In genomic region chr2:129677664-129678063, GRCm38 (mm10) we compare ENCODE assay signal across 18 mouse cellular contexts. TPM values are rescaled to one million over a fixed set of nuclear protein-coding genes. Genes with fewer than 3 reads are reported as not detected.
DNase-seq lines count a peak whose midpoint lies in the region; ATAC-seq and TF ChIP-seq lines count a peak whose summit lies in the region.
"Had no signal": no experiment of that assay in that cellular context is flagged by ENCODE, and none has a peak within 500 bp of the region (broad histone marks: within the 10 kb centered on the region; RNA-seq: fewer than 3 reads in every experiment).

No protein-coding gene starts in this region.

- DNase-seq in hindbrain, embryonic 11.5 days (ENCODE audit: low spot score): peak; percentile 12
- peak; percentile 66 for DNase-seq in testis, postnatal 14 days (ENCODE audit: low spot score)
- no peak for DNase-seq in testis, postnatal 10 days (ENCODE audit: low spot score)
- peak; percentile 42 for DNase-seq in hindbrain, postnatal 0 days (ENCODE audit: low spot score)
- DNase-seq in cerebellum, adult 8-10 months: no peak
- no peak for DNase-seq in urinary bladder, postnatal 25 days (ENCODE audit: low spot score)
- no peak for DNase-seq in thymus, postnatal 10 days (ENCODE audit: low spot score in 2 of 2)
- DNase-seq: cerebellum, adult 18-20 months; heart, postnatal 14 days; kidney, adult 11 months; layer of hippocampus, adult 9-11 months; liver, embryonic 13.5 days; lung, postnatal 14 days had no signal

- no peaks in the 10 kb centered on the region for H3K9me3 ChIP-seq in hindbrain, embryonic 11.5 days (ENCODE audit: control insufficient read depth, low read length)
- no peaks in the 10 kb centered on the region for H3K9me3 ChIP-seq in hindbrain, embryonic 13.5 days
- no peaks in the 10 kb centered on the region for H3K9me3 ChIP-seq in hindbrain, postnatal 0 days (ENCODE audit: low read length)
- H3K9me3 ChIP-seq: embryonic facial prominence, embryonic 12.5 days; liver, embryonic 13.5 days had no signal

- no peaks in the 10 kb centered on the region; the same call in 1 of the 2 replicates for H3K27me3 ChIP-seq in hindbrain, embryonic 11.5 days (ENCODE audit: control insufficient read depth, insufficient read depth, low read length)
- H3K27me3 ChIP-seq in hindbrain, embryonic 13.5 days: peaks cover 7% of the 10 kb centered on the region
- H3K27me3 ChIP-seq in hindbrain, postnatal 0 days (ENCODE audit: insufficient read depth, low read length): no peaks in the 10 kb centered on the region
- H3K27me3 ChIP-seq: embryonic facial prominence, embryonic 12.5 days; liver, embryonic 13.5 days had no signal

- no peak overlapping the region for H3K27ac ChIP-seq in hindbrain, embryonic 11.5 days (ENCODE audit: low read depth, low read length)
- H3K27ac ChIP-seq in hindbrain, embryonic 13.5 days: no peak overlapping the region
- H3K27ac ChIP-seq in hindbrain, postnatal 0 days: no peak overlapping the region
- H3K27ac ChIP-seq: embryonic facial prominence, embryonic 12.5 days; liver, embryonic 13.5 days; stomach, postnatal 0 days had no signal

- H3K4me3 ChIP-seq in hindbrain, embryonic 11.5 days (ENCODE audit: low read depth, low read length): no peak overlapping the region
- H3K4me3 ChIP-seq in hindbrain, embryonic 13.5 days: no peak overlapping the region
- H3K4me3 ChIP-seq in hindbrain, postnatal 0 days (ENCODE audit: low read length): no peak overlapping the region
- H3K4me3 ChIP-seq: embryonic facial prominence, embryonic 12.5 days; liver, embryonic 13.5 days had no signal

- H3K4me2 ChIP-seq in hindbrain, embryonic 11.5 days (replicated peaks; ENCODE audit: low read depth, low read length): no peak overlapping the region
- H3K4me2 ChIP-seq in hindbrain, embryonic 13.5 days: no peak overlapping the region
- H3K4me2 ChIP-seq in hindbrain, postnatal 0 days (ENCODE audit: low read depth, low read length): no peak overlapping the region
- H3K4me2 ChIP-seq: embryonic facial prominence, embryonic 12.5 days; liver, embryonic 13.5 days had no signal

- no peaks in the 10 kb centered on the region for H3K36me3 ChIP-seq in hindbrain, embryonic 11.5 days (ENCODE audit: control insufficient read depth, insufficient read depth, low read length)
- H3K36me3 ChIP-seq in hindbrain, embryonic 13.5 days: no peaks in the 10 kb centered on the region
- no peaks in the 10 kb centered on the region for H3K36me3 ChIP-seq in hindbrain, postnatal 0 days (ENCODE audit: insufficient read depth, low read length)
- H3K36me3 ChIP-seq: embryonic facial prominence, embryonic 12.5 days; liver, embryonic 13.5 days had no signal

- no peak for TF ChIP-seq CTCF in hindbrain, postnatal 0 days (IDR thresholded peaks at IDR 0.05; ENCODE audit: low read depth)

- 22% methylated on average over 2 of the region's 2 CpGs for WGBS in hindbrain, embryonic 11.5 days
- 22% methylated on average over 2 of the region's 2 CpGs for WGBS in hindbrain, embryonic 13.5 days
- 24% methylated on average over 2 of the region's 2 CpGs for WGBS in hindbrain, postnatal 0 days

- H3K9ac ChIP-seq in hindbrain, embryonic 11.5 days (ENCODE audit: low read depth, low read length): no peak overlapping the region
- no peak overlapping the region for H3K9ac ChIP-seq in hindbrain, embryonic 13.5 days
- H3K9ac ChIP-seq in hindbrain, postnatal 0 days (replicated peaks; ENCODE audit: low read length): no peak overlapping the region
- H3K9ac ChIP-seq: embryonic facial prominence, embryonic 12.5 days; liver, embryonic 13.5 days had no signal

- H3K4me1 ChIP-seq in hindbrain, embryonic 11.5 days (replicated peaks; ENCODE audit: control insufficient read depth, insufficient read depth, low read length): no peaks in the 10 kb centered on the region
- H3K4me1 ChIP-seq in hindbrain, embryonic 13.5 days (replicated peaks): 0 out of 2 replicates have a peak, but pooled peaks cover 13% of the 10 kb centered on the region
- no peaks in the 10 kb centered on the region; the same call in 1 of the 2 replicates for H3K4me1 ChIP-seq in hindbrain, postnatal 0 days (ENCODE audit: insufficient read depth, low read length)
- H3K4me1 ChIP-seq: embryonic facial prominence, embryonic 12.5 days; liver, embryonic 13.5 days had no signal

- no peak for ATAC-seq in hindbrain, embryonic 11.5 days (ENCODE audit: low FRiP score)
- no peak for ATAC-seq in hindbrain, embryonic 13.5 days (ENCODE audit: low FRiP score)
- peak; percentile 48 for ATAC-seq in hindbrain, postnatal 0 days

RNA-seq across cellular contexts. Expression of gene Pdyn, which starts 22.0 kb away (rescaled TPM):
- polyA plus RNA-seq in hindbrain, embryonic 11.5 days (2014; fragmentation: Nextera tagmentation; extraction: Ambion mirVana): 1.5 and 1.9 TPM in 2 replicates
- polyA plus RNA-seq in hindbrain, embryonic 13.5 days (2015; fragmentation: Nextera tagmentation; extraction: Ambion mirVana): 10.5 and 13.4 TPM in 2 replicates
- 6.8 and 8.2 TPM in 2 replicates for total RNA-seq in hindbrain, postnatal 0 days (2014; rRNA removed)
- 16.8 and 19.9 TPM in 2 replicates for polyA plus RNA-seq in hindbrain, postnatal 0 days (2015; fragmentation: Nextera tagmentation; extraction: Ambion mirVana)
- total RNA-seq: heart, postnatal 14 days; monocyte, adult 5-6 weeks had no signal
- polyA plus RNA-seq: gonadal fat pad, adult 2 months; liver, embryonic 13.5 days had no signal

Comparison
In these comparisons a context has a peak if more than half of its experiments do, and no peak if none do; other contexts are left out.
1. DNase-seq: peak in hindbrain, embryonic 11.5 days (single experiment), testis, postnatal 14 days (single experiment) and hindbrain, postnatal 0 days (single experiment); none in testis, postnatal 10 days (single experiment), cerebellum, adult 8-10 months (single experiment), urinary bladder, postnatal 25 days (single experiment) and thymus, postnatal 10 days (0 of 2).